Mouse (Mus musculus) cortical plate, adult 2 months (tissue): ENCODE data around the gene Tssk6.

Experiments used
- CTCF ChIP-seq: fragments of 200-500 bp; IDR thresholded peaks from 2 replicates; pipeline ENCODE4 v1.5.1; 2011; ENCODE audit warnings: mild to moderate bottlenecking, control low read depth, low read length; ENCODE audit not compliant: insufficient read depth; ENCODE audit errors: extremely low read depth
- POLR2A ChIP-seq: fragments of 200-500 bp; IDR thresholded peaks from 2 replicates; pipeline ENCODE4 v1.6.1; 2011; ENCODE audit warnings: mild to moderate bottlenecking, low read length, control low read depth; ENCODE audit not compliant: insufficient read depth; ENCODE audit errors: extremely low read depth

GRCm38 (mm10) chr8:69921141-69921540 is 19.2 kb downstream of the Tssk6 start:
- no peak for TF ChIP-seq CTCF
- TF ChIP-seq POLR2A, result no peak
